ENCODE assay signal across 19 mouse cellular contexts in the genomic region with DNA sequence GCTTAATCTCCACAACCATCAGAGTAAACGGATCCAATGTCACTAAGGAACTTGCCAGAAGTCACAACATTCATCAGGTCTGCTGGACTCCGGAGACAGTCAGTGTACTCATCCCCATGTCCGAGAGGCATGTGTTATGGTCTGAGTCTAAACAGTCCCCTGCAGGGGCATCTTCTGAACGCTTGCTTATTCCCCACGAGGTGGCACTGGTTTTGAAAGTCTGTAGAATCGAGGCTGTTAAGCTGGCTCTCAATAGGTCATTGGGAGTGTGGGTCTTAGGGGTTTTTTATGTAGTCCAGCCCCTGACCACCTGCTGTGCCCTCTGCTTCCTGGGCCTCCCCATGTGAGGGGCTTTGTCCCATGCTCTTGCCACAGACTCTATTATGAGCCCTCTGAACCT.
"Had no signal": no experiment of that assay in that cellular context is flagged by ENCODE, and none has a peak within 500 bp of the region (broad histone marks: within the 10 kb centered on the region; RNA-seq: fewer than 3 reads in every experiment).

No protein-coding gene starts in this region.

- H3K27me3 ChIP-seq: limb, embryonic 12.5 days; limb, embryonic 15.5 days; midbrain, embryonic 13.5 days; stomach, embryonic 15.5 days had no signal

- H3K36me3 ChIP-seq: limb, embryonic 12.5 days; limb, embryonic 15.5 days; midbrain, embryonic 13.5 days; stomach, embryonic 15.5 days had no signal

- H3K4me1 ChIP-seq: limb, embryonic 12.5 days; limb, embryonic 15.5 days; midbrain, embryonic 13.5 days; stomach, embryonic 15.5 days had no signal

- H3K4me2 ChIP-seq: limb, embryonic 12.5 days; limb, embryonic 15.5 days; liver, embryonic 11.5 days; lung, embryonic 14.5 days; midbrain, embryonic 13.5 days; stomach, embryonic 15.5 days had no signal

- H3K27ac ChIP-seq: limb, embryonic 12.5 days; limb, embryonic 15.5 days; liver, embryonic 14.5 days; macrophage; midbrain, embryonic 13.5 days; stomach, embryonic 15.5 days had no signal

- H3K9ac ChIP-seq: limb, embryonic 12.5 days; limb, embryonic 15.5 days; liver, embryonic 14.5 days; liver, postnatal 0 days; lung, embryonic 14.5 days; midbrain, embryonic 13.5 days; stomach, embryonic 15.5 days had no signal

- H3K9me3 ChIP-seq: limb, embryonic 12.5 days; limb, embryonic 15.5 days; midbrain, embryonic 13.5 days; stomach, embryonic 15.5 days had no signal

- DNase-seq: kidney, adult 11 months; kidney, adult 9 months; kidney, postnatal 25 days; left cerebral cortex, postnatal 4 days; liver, postnatal 0 days; lung, embryonic 14.5 days; right cerebral cortex, postnatal 25 days; spleen, adult 18-20 months; thymus, adult 18-20 months; thymus, postnatal 36 days had no signal

- H3K4me3 ChIP-seq: limb, embryonic 12.5 days; limb, embryonic 15.5 days; midbrain, embryonic 13.5 days; stomach, embryonic 15.5 days had no signal

- ATAC-seq: liver, postnatal 0 days; lung, postnatal 0 days; midbrain, embryonic 13.5 days; midbrain, embryonic 16.5 days had no signal
